Mouse (Mus musculus): ENCODE results near the gene Cbx1. TPM values are rescaled to one million over a fixed set of nuclear protein-coding genes. Genes with fewer than 3 reads are reported as not detected.
"Not testable (repeated sequence)": the region's sequence is repeated elsewhere in the genome, so short reads cannot be mapped to it uniquely, and the experiment has no call there.

Cbx1 gene
- polyA plus RNA-seq, 1 experiment = 79.7 TPM

GRCm38 (mm10) chr11:96796586-96796985 lies 7.7 kb downstream of the Cbx1 start:
- TF ChIP-seq POLR2A (IDR thresholded peaks at IDR 0.05; ENCODE audit: borderline replicate concordance, extremely low read depth, insufficient read depth, insufficient read length, poor library complexity, severe bottlenecking) (no peak), CTCF (IDR thresholded peaks at IDR 0.05; ENCODE audit: borderline replicate concordance, extremely low read depth, insufficient read depth, insufficient read length) (peak; percentile 23; the same call in 1 of the 2 replicates)
- peak; percentile 36 for DNase-seq (ENCODE audit: low read depth)

- no peak for DNase-seq (ENCODE audit: low read depth)
- TF ChIP-seq CTCF (IDR thresholded peaks at IDR 0.05; ENCODE audit: borderline replicate concordance, extremely low read depth, insufficient read depth, insufficient read length) = no peak
- TF ChIP-seq POLR2A (IDR thresholded peaks at IDR 0.05; ENCODE audit: borderline replicate concordance, extremely low read depth, insufficient read depth, insufficient read length, poor library complexity, severe bottlenecking) = no peak
Observed at GRCm38 (mm10) chr11:96799511-96799910, 10.6 kb downstream of the Cbx1 start.

GRCm38 (mm10) chr11:96805606-96806005 lies 16.7 kb downstream of the Cbx1 start:
- TF ChIP-seq POLR2A (IDR thresholded peaks at IDR 0.05; ENCODE audit: borderline replicate concordance, extremely low read depth, insufficient read depth, insufficient read length, poor library complexity, severe bottlenecking) (no peak), CTCF (IDR thresholded peaks at IDR 0.05; ENCODE audit: borderline replicate concordance, extremely low read depth, insufficient read depth, insufficient read length) (no peak)
- DNase-seq (ENCODE audit: low read depth) = no peak

GRCm38 (mm10) chr11:96808066-96808465 lies 19.1 kb downstream of the Cbx1 start:
- no peak for DNase-seq (ENCODE audit: low read depth)
- TF ChIP-seq CTCF (IDR thresholded peaks at IDR 0.05; ENCODE audit: borderline replicate concordance, extremely low read depth, insufficient read depth, insufficient read length) = peak; percentile 43; the same call in 1 of the 2 replicates
- no peak for TF ChIP-seq POLR2A (IDR thresholded peaks at IDR 0.05; ENCODE audit: borderline replicate concordance, extremely low read depth, insufficient read depth, insufficient read length, poor library complexity, severe bottlenecking)

- no peak for DNase-seq (ENCODE audit: low read depth)
Observed at GRCm38 (mm10) chr11:96809562-96810235, 20.8 kb downstream of the Cbx1 start.

GRCm38 (mm10) chr11:96811188-96811587 lies 22.3 kb downstream of the Cbx1 start:
- DNase-seq (ENCODE audit: low read depth) = not testable (repeated sequence)

More at GRCm38 (mm10) chr11:96809562-96810235, 20.8 kb downstream of the Cbx1 start:
- TF ChIP-seq POLR2A (IDR thresholded peaks at IDR 0.05; ENCODE audit: borderline replicate concordance, extremely low read depth, insufficient read depth, insufficient read length, poor library complexity, severe bottlenecking) (no peak), CTCF (IDR thresholded peaks at IDR 0.05; ENCODE audit: borderline replicate concordance, extremely low read depth, insufficient read depth, insufficient read length) (no peak)

GRCm38 (mm10) chr11:96813455-96813854 lies 24.5 kb downstream of the Cbx1 start:
- DNase-seq (ENCODE audit: low read depth) = no peak
- TF ChIP-seq CTCF (IDR thresholded peaks at IDR 0.05; ENCODE audit: borderline replicate concordance, extremely low read depth, insufficient read depth, insufficient read length) (no peak), POLR2A (IDR thresholded peaks at IDR 0.05; ENCODE audit: borderline replicate concordance, extremely low read depth, insufficient read depth, insufficient read length, poor library complexity, severe bottlenecking) (no peak)

- DNase-seq (ENCODE audit: low read depth) = no peak
- no peak for TF ChIP-seq POLR2A (IDR thresholded peaks at IDR 0.05; ENCODE audit: borderline replicate concordance, extremely low read depth, insufficient read depth, insufficient read length, poor library complexity, severe bottlenecking)
- TF ChIP-seq CTCF (IDR thresholded peaks at IDR 0.05; ENCODE audit: borderline replicate concordance, extremely low read depth, insufficient read depth, insufficient read length) = no peak
Observed at GRCm38 (mm10) chr11:96813920-96814319, 25.0 kb downstream of the Cbx1 start.

GRCm38 (mm10) chr11:96814443-96814842 lies 25.5 kb downstream of the Cbx1 start:
- no peak for TF ChIP-seq POLR2A (IDR thresholded peaks at IDR 0.05; ENCODE audit: borderline replicate concordance, extremely low read depth, insufficient read depth, insufficient read length, poor library complexity, severe bottlenecking)
- no peak for TF ChIP-seq CTCF (IDR thresholded peaks at IDR 0.05; ENCODE audit: borderline replicate concordance, extremely low read depth, insufficient read depth, insufficient read length)
- DNase-seq (ENCODE audit: low read depth) = no peak

GRCm38 (mm10) chr11:96815895-96816294 lies 27.0 kb downstream of the Cbx1 start:
- DNase-seq (ENCODE audit: low read depth) = no peak
- TF ChIP-seq CTCF (IDR thresholded peaks at IDR 0.05; ENCODE audit: borderline replicate concordance, extremely low read depth, insufficient read depth, insufficient read length) (no peak), POLR2A (IDR thresholded peaks at IDR 0.05; ENCODE audit: borderline replicate concordance, extremely low read depth, insufficient read depth, insufficient read length, poor library complexity, severe bottlenecking) (no peak)

- TF ChIP-seq CTCF (IDR thresholded peaks at IDR 0.05; ENCODE audit: borderline replicate concordance, extremely low read depth, insufficient read depth, insufficient read length) = no peak
- TF ChIP-seq POLR2A (IDR thresholded peaks at IDR 0.05; ENCODE audit: borderline replicate concordance, extremely low read depth, insufficient read depth, insufficient read length, poor library complexity, severe bottlenecking) = no peak
- DNase-seq (ENCODE audit: low read depth) = no peak
Observed at GRCm38 (mm10) chr11:96816494-96816893, 27.6 kb downstream of the Cbx1 start.

GRCm38 (mm10) chr11:96816979-96817378 lies 28.1 kb downstream of the Cbx1 start:
- TF ChIP-seq CTCF (IDR thresholded peaks at IDR 0.05; ENCODE audit: borderline replicate concordance, extremely low read depth, insufficient read depth, insufficient read length) (no peak), POLR2A (IDR thresholded peaks at IDR 0.05; ENCODE audit: borderline replicate concordance, extremely low read depth, insufficient read depth, insufficient read length, poor library complexity, severe bottlenecking) (no peak)
- peak; percentile 8 for DNase-seq (ENCODE audit: low read depth)
